Mouse (Mus musculus) forebrain, postnatal 0 days (tissue): ENCODE measurements around the gene Pdia5. TPM values are rescaled to one million over a fixed set of nuclear protein-coding genes. Genes with fewer than 3 reads are reported as not detected.

Experiments
- ATAC-seq: fragments of 200-750 bp; cut with Nextera tagmentation; 2 replicates; pipeline ENCODE4 v1.8.0; 2017; ENCODE audit warnings: mild to moderate bottlenecking, moderate library complexity
- DNase-seq: peaks from one replicate; pipeline ENCODE4 v3.0.0-alpha.2; 2015
- H3K27ac ChIP-seq: fragments of 300-500 bp; sonication (generic); 2 replicates; pipeline ENCODE4 v1.5.1; 2014; ENCODE audit warnings: low read depth, mild to moderate bottlenecking, antibody characterized with exemption, low read length, moderate library complexity, mixed read lengths
- H3K27me3 ChIP-seq: fragments of 300-500 bp; sonication (generic); 2 replicates; pipeline ENCODE4 v1.6.1; 2014; ENCODE audit warnings: mild to moderate bottlenecking, low read length, mixed read lengths; ENCODE audit not compliant: insufficient read depth
- H3K36me3 ChIP-seq: fragments of 300-500 bp; sonication (generic); 2 replicates; pipeline ENCODE4 v1.6.1; 2014; ENCODE audit warnings: mild to moderate bottlenecking, moderate library complexity; ENCODE audit not compliant: insufficient read depth
- H3K4me1 ChIP-seq: fragments of 300-500 bp; sonication (generic); 2 replicates; pipeline ENCODE4 v1.6.1; 2014; ENCODE audit warnings: antibody characterized with exemption; ENCODE audit not compliant: insufficient read depth
- H3K4me2 ChIP-seq: fragments of 300-500 bp; sonication (generic); 2 replicates; pipeline ENCODE4 v1.6.1; 2014; ENCODE audit warnings: low read depth, mild to moderate bottlenecking, moderate library complexity
- H3K4me3 ChIP-seq: fragments of 300-500 bp; sonication (generic); 2 replicates; pipeline ENCODE4 v1.5.1; 2014; ENCODE audit warnings: low read depth, low read length, mixed read lengths
- H3K9ac ChIP-seq: fragments of 300-500 bp; sonication (generic); 2 replicates; pipeline ENCODE4 v1.6.1; 2014; ENCODE audit warnings: mild to moderate bottlenecking
- H3K9me3 ChIP-seq: fragments of 300-500 bp; sonication (generic); 2 replicates; pipeline ENCODE4 v1.6.1; 2016; ENCODE audit warnings: low read length
- CTCF ChIP-seq: sonication (generic); IDR thresholded peaks from 2 replicates; pipeline ENCODE4 v1.5.1; 2016; ENCODE audit warnings: antibody characterized with exemption, control low read depth, low read depth
- WGBS: fragments of 180-500 bp; shearing (Covaris S2); extraction: QIAGEN DNeasy Blood & Tissue Kit; methylation state at CpG from one replicate; pipeline ENCODE4 v1.1.7; 2014; 5-methylcytosine and 5-hydroxymethylcytosine counted together
- polyA plus RNA-seq: library from polyadenylated mRNA; unstranded; fragments of >200 nt; fragmentation: Nextera tagmentation; extraction: Ambion mirVana; gene quantifications from 2 replicates; pipeline ENCODE4 v1.2.1, GENCODE M21; 2015
- total RNA-seq: library from RNA; depleted of rRNA; stranded (reverse); fragments of >200 nt; gene quantifications from 2 replicates; pipeline ENCODE4 v1.2.3, GENCODE M21; 2014

Gene Pdia5
- total and polyA plus RNA-seq, 2 experiments from 2014 or later: 2.5 to 8.7 TPM

GRCm38 (mm10) chr16:35484526-35485233, 6.0 kb downstream of the Pdia5 start:
- Histone ChIP-seq H3K4me3 (no peak overlapping the region), H3K27ac (no peak overlapping the region), H3K27me3 (no peaks in the 10 kb centered on the region), H3K4me2 (no peak overlapping the region), H3K36me3 (no peaks in the 10 kb centered on the region), H3K4me1 (0 out of 2 replicates have a peak, but pooled peaks cover 3% of the 10 kb centered on the region), H3K9me3 (no peaks in the 10 kb centered on the region), H3K9ac (no peak overlapping the region)
- no peak for TF ChIP-seq CTCF
- no peak for DNase-seq
- WGBS: 64% methylated on average over 8 of the region's 8 CpGs
- no peak for ATAC-seq

DNA sequence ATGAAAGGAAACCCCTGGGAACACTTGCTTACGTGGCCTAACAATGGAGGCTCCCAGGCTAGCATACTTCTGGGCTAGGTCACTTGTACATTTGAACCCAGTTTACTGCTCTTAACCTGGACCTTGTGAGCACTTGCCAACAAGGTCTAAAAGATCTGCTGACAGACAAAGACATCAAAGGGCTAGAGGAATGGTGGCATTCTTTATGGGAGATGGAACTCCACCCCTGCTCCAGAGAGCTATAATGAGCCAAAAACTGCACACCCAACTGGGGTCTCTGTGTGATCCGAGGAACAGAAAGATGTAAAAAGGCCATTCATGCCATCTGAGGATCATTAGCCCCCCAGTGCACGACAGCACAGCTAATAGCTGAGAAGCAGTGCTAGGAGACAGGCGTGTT, 6.6 kb downstream of the Pdia5 start:
- Histone ChIP-seq H3K9me3 (no peaks in the 10 kb centered on the region), H3K4me2 (no peak overlapping the region), H3K27me3 (no peaks in the 10 kb centered on the region), H3K36me3 (no peaks in the 10 kb centered on the region), H3K4me3 (no peak overlapping the region), H3K27ac (no peak overlapping the region), H3K4me1 (0 out of 2 replicates have a peak, but pooled peaks cover 3% of the 10 kb centered on the region), H3K9ac (no peak overlapping the region)
- WGBS: 11% methylated on average over 4 of the region's 4 CpGs
- no peak for TF ChIP-seq CTCF
- DNase-seq (no peak), ATAC-seq (no peak)

GRCm38 (mm10) chr16:35479301-35479700, 11.4 kb downstream of the Pdia5 start:
- Histone ChIP-seq H3K4me3 (no peak overlapping the region), H3K27me3 (no peaks in the 10 kb centered on the region), H3K4me2 (no peak overlapping the region), H3K9ac (no peak overlapping the region), H3K9me3 (no peaks in the 10 kb centered on the region), H3K4me1 (no peaks in the 10 kb centered on the region), H3K36me3 (no peaks in the 10 kb centered on the region), H3K27ac (peak overlapping the region; percentile 21; the same call in 1 of the 2 replicates)
- DNase-seq (peak; percentile 50), ATAC-seq (no peak; the same call in 1 of the 2 replicates)
- TF ChIP-seq CTCF: no peak
- WGBS: 21% methylated on average over 6 of the region's 6 CpGs

GRCm38 (mm10) chr16:35477273-35477672, 13.4 kb downstream of the Pdia5 start:
- TF ChIP-seq CTCF: no peak
- H3K4me2 ChIP-seq: no peak overlapping the region
- DNase-seq (no peak), ATAC-seq (no peak)
- H3K9me3 ChIP-seq: no peaks in the 10 kb centered on the region
- WGBS: 87% methylated on average over 1 of the region's 1 CpGs
- no peaks in the 10 kb centered on the region for H3K36me3 ChIP-seq
- no peaks in the 10 kb centered on the region for H3K4me1 ChIP-seq
- H3K4me3 ChIP-seq: no peak overlapping the region
- no peaks in the 10 kb centered on the region for H3K27me3 ChIP-seq
- H3K27ac ChIP-seq: no peak overlapping the region
- H3K9ac ChIP-seq: no peak overlapping the region

GRCm38 (mm10) chr16:35472569-35473275, 18.0 kb downstream of the Pdia5 start:
- Histone ChIP-seq H3K4me3 (no peak overlapping the region), H3K36me3 (no peaks in the 10 kb centered on the region), H3K9me3 (no peaks in the 10 kb centered on the region), H3K27me3 (no peaks in the 10 kb centered on the region), H3K4me1 (no peaks in the 10 kb centered on the region; the same call in 1 of the 2 replicates), H3K9ac (no peak overlapping the region), H3K4me2 (no peak overlapping the region), H3K27ac (no peak overlapping the region)
- ATAC-seq (no peak), DNase-seq (no peak)
- no peak for TF ChIP-seq CTCF
- WGBS: 87% methylated on average over 14 of the region's 14 CpGs

DNA sequence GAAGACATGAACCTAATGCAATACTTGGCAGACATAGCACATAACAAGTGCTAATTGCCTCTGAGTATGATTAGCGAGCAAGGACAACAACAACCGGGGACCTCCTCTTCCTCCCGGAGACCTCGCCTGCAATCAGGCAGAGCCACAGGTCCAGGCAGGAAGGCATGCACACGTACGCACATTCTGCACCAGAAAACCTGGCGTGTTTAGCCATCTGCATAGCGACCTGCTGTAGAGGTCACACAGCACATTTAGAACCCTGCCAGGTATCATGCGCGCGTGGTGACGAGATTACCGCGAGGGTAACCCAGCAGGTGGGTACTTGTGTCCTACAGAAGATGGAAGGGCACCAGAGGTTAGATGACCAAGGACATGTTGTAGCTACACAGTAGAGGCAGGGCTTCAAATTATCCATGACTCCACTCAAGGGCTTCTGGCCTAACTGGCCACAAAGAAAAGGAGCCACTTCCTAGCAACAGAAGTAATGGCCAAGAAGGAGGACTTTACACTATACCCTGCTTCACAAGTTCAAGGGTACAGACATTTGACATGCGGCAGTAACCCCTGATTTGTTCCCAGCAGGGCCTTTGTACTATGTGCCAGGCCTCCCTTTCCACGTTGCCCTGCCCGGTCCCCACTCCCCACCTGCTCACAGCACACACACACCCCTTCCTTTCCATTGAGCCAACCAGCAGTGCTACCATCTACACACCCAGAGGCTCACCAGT, 18.7 kb downstream of the Pdia5 start:
- no peak for TF ChIP-seq CTCF
- DNase-seq (no peak), ATAC-seq (no peak)
- no peaks in the 10 kb centered on the region; the same call in 1 of the 2 replicates for H3K4me1 ChIP-seq
- no peak overlapping the region for H3K27ac ChIP-seq
- H3K9ac ChIP-seq: no peak overlapping the region
- no peaks in the 10 kb centered on the region for H3K9me3 ChIP-seq
- no peak overlapping the region for H3K4me3 ChIP-seq
- 80% methylated on average over 17 of the region's 17 CpGs for WGBS
- H3K4me2 ChIP-seq: no peak overlapping the region
- no peaks in the 10 kb centered on the region for H3K36me3 ChIP-seq
- no peaks in the 10 kb centered on the region for H3K27me3 ChIP-seq
